Mouse (Mus musculus) brain, adult 2 months (tissue): ENCODE results near the gene Gm17387.

Source experiments
- DNase-seq: peaks from one replicate; pipeline ENCODE4 v3.0.0; 2011; ENCODE audit warnings: low read depth, low spot score

The Gm17387 gene

GRCm38 (mm10) chr7:141072017-141072745 is 43.2 kb downstream of the Gm17387 start:
- DNase-seq = peak; percentile 65

- peak; percentile 27 for DNase-seq
Measured at GRCm38 (mm10) chr7:141073782-141074181, 44.9 kb downstream of the Gm17387 start.

GRCm38 (mm10) chr7:141077841-141078240 is 48.9 kb downstream of the Gm17387 start, which contains the start of gene Pkp3:
Gene Pkp3, plus strand, starts transcription at chr7:141078218.
- no peak for DNase-seq

- no peak for DNase-seq
Measured at GRCm38 (mm10) chr7:141078876-141079275, 49.9 kb downstream of the Gm17387 start.
